Mouse (Mus musculus) intestine, embryonic 15.5 days (tissue): ENCODE data around the gene Cavin3. TPM values are rescaled to one million over a fixed set of nuclear protein-coding genes. Genes with fewer than 3 reads are reported as not detected.

Source experiments
- ATAC-seq: fragments of 200-750 bp; cut with Nextera tagmentation; 2 replicates; pipeline ENCODE4 v1.8.0; 2017; ENCODE audit warnings: moderate TSS enrichment, moderate library complexity
- H3K27ac ChIP-seq: fragments of 300-500 bp; sonication (generic); 2 replicates; pipeline ENCODE4 v1.5.1; 2015; ENCODE audit warnings: mild to moderate bottlenecking, inconsistent platforms
- H3K27me3 ChIP-seq: fragments of 300-500 bp; sonication (generic); replicated peaks from 2 replicates; pipeline ENCODE4 v1.6.1; 2015; ENCODE audit warnings: inconsistent platforms
- H3K36me3 ChIP-seq: fragments of 300-500 bp; sonication (generic); 2 replicates; pipeline ENCODE4 v1.6.1; 2015; ENCODE audit warnings: inconsistent platforms
- H3K4me1 ChIP-seq: fragments of 300-500 bp; sonication (generic); replicated peaks from 2 replicates; pipeline ENCODE4 v1.6.1; 2015; ENCODE audit warnings: inconsistent platforms
- H3K4me2 ChIP-seq: fragments of 300-500 bp; sonication (generic); replicated peaks from 2 replicates; pipeline ENCODE4 v1.6.1; 2015; ENCODE audit warnings: mild to moderate bottlenecking, inconsistent platforms
- H3K4me3 ChIP-seq: fragments of 300-500 bp; sonication (generic); replicated peaks from 2 replicates; pipeline ENCODE4 v1.5.1; 2015; ENCODE audit warnings: inconsistent platforms
- H3K9ac ChIP-seq: fragments of 300-500 bp; sonication (generic); 2 replicates; pipeline ENCODE4 v1.6.1; 2015; ENCODE audit warnings: inconsistent platforms
- H3K9me3 ChIP-seq: fragments of 300-500 bp; sonication (generic); 2 replicates; pipeline ENCODE4 v1.6.1; 2016; ENCODE audit warnings: inconsistent platforms
- WGBS: fragments of 180-500 bp; shearing (Covaris S2); methylation state at CpG from one replicate; pipeline ENCODE4 v1.1.7; 2015; 5-methylcytosine and 5-hydroxymethylcytosine counted together
- polyA plus RNA-seq: library from polyadenylated mRNA; unstranded; fragments of >200 nt; fragmentation: Nextera tagmentation; extraction: Ambion mirVana; gene quantifications from 2 replicates; pipeline ENCODE4 v1.2.1, GENCODE M21; 2015

Cavin3 gene
- polyA plus RNA-seq, 1 experiment from 2014 or later = 95.0 TPM

- Histone ChIP-seq H3K4me2 (no peak overlapping the region), H3K36me3 (no peaks in the 10 kb centered on the region), H3K27me3 (no peaks in the 10 kb centered on the region), H3K27ac (no peak overlapping the region), H3K9ac (no peak overlapping the region), H3K4me3 (no peak overlapping the region), H3K9me3 (no peaks in the 10 kb centered on the region), H3K4me1 (no peaks in the 10 kb centered on the region)
- ATAC-seq = no peak
- WGBS = 54% methylated on average over 4 of the region's 4 CpGs
Measured at GRCm38 (mm10) chr7:105507257-105507656, 25.2 kb upstream of the Cavin3 start.

- no peaks in the 10 kb centered on the region for H3K4me1 ChIP-seq
- no peak overlapping the region for H3K4me3 ChIP-seq
- no peaks in the 10 kb centered on the region for H3K9me3 ChIP-seq
- 49% methylated on average over 4 of the region's 4 CpGs for WGBS
- H3K27me3 ChIP-seq = no peaks in the 10 kb centered on the region
- ATAC-seq = no peak
- no peak overlapping the region for H3K9ac ChIP-seq
- H3K36me3 ChIP-seq = no peaks in the 10 kb centered on the region
- H3K27ac ChIP-seq = no peak overlapping the region
- H3K4me2 ChIP-seq = no peak overlapping the region
Measured at GRCm38 (mm10) chr7:105501984-105502383, 19.9 kb upstream of the Cavin3 start.

- Histone ChIP-seq H3K36me3 (no peaks in the 10 kb centered on the region), H3K4me2 (no peak overlapping the region), H3K9ac (no peak overlapping the region), H3K9me3 (no peaks in the 10 kb centered on the region), H3K4me3 (no peak overlapping the region), H3K4me1 (no peaks in the 10 kb centered on the region), H3K27ac (no peak overlapping the region), H3K27me3 (no peaks in the 10 kb centered on the region)
- ATAC-seq = no peak
- 77% methylated on average over 1 of the region's 1 CpGs for WGBS
Measured at GRCm38 (mm10) chr7:105499676-105500075, 17.6 kb upstream of the Cavin3 start.

- Histone ChIP-seq H3K4me3 (no peak overlapping the region), H3K4me2 (no peak overlapping the region), H3K9me3 (no peaks in the 10 kb centered on the region), H3K9ac (no peak overlapping the region), H3K27ac (no peak overlapping the region), H3K36me3 (no peaks in the 10 kb centered on the region), H3K27me3 (no peaks in the 10 kb centered on the region), H3K4me1 (no peaks in the 10 kb centered on the region)
- ATAC-seq = no peak
- WGBS = 47% methylated on average over 10 of the region's 10 CpGs
Measured at GRCm38 (mm10) chr7:105498854-105499492, 16.9 kb upstream of the Cavin3 start.

- Histone ChIP-seq H3K9ac (no peak overlapping the region), H3K27ac (no peak overlapping the region), H3K9me3 (no peaks in the 10 kb centered on the region), H3K4me3 (no peak overlapping the region), H3K36me3 (no peaks in the 10 kb centered on the region), H3K4me2 (no peak overlapping the region), H3K4me1 (no peaks in the 10 kb centered on the region), H3K27me3 (no peaks in the 10 kb centered on the region)
- WGBS = 80% methylated on average over 3 of the region's 3 CpGs
- no peak for ATAC-seq
Measured at GRCm38 (mm10) chr7:105497881-105498280, 15.8 kb upstream of the Cavin3 start.

- no peak overlapping the region for H3K4me2 ChIP-seq
- no peaks in the 10 kb centered on the region for H3K27me3 ChIP-seq
- no peak overlapping the region for H3K9ac ChIP-seq
- no peaks in the 10 kb centered on the region for H3K36me3 ChIP-seq
- 0 out of 2 replicates have a peak, but pooled peaks cover 4% of the 10 kb centered on the region for H3K4me1 ChIP-seq
- H3K4me3 ChIP-seq = no peak overlapping the region
- 73% methylated on average over 6 of the region's 6 CpGs for WGBS
- no peaks in the 10 kb centered on the region for H3K9me3 ChIP-seq
- H3K27ac ChIP-seq = no peak overlapping the region
- ATAC-seq = no peak
Measured at GRCm38 (mm10) chr7:105487104-105487876, 5.2 kb upstream of the Cavin3 start.

- H3K4me3 ChIP-seq = no peak overlapping the region
- H3K27me3 ChIP-seq = no peaks in the 10 kb centered on the region; the same call in 1 of the 2 replicates
- H3K27ac ChIP-seq = no peak overlapping the region
- no peaks in the 10 kb centered on the region for H3K9me3 ChIP-seq
- 51% methylated on average over 5 of the region's 5 CpGs for WGBS
- H3K9ac ChIP-seq = no peak overlapping the region
- H3K4me1 ChIP-seq = 0 out of 2 replicates have a peak, but pooled peaks cover 7% of the 10 kb centered on the region
- no peaks in the 10 kb centered on the region for H3K36me3 ChIP-seq
- H3K4me2 ChIP-seq = no peak overlapping the region
- no peak for ATAC-seq
Measured at GRCm38 (mm10) chr7:105485029-105485428, 2.9 kb upstream of the Cavin3 start.

- peak; percentile 80 for ATAC-seq
- Histone ChIP-seq H3K27me3 (no peaks in the 10 kb centered on the region; the same call in 1 of the 2 replicates), H3K9me3 (no peaks in the 10 kb centered on the region), H3K27ac (peak overlapping the region; percentile 87), H3K4me3 (peak overlapping the region; percentile 56), H3K4me2 (peak overlapping the region; percentile 93), H3K9ac (peak overlapping the region; percentile 66), H3K36me3 (no peaks in the 10 kb centered on the region), H3K4me1 (0 out of 2 replicates have a peak, but pooled peaks cover 7% of the 10 kb centered on the region)
- 31% methylated on average over 8 of the region's 8 CpGs for WGBS
Measured at GRCm38 (mm10) chr7:105482426-105482825, 326 bp upstream of the Cavin3 start.

GRCm38 (mm10) chr7:105480561-105481504, 1.3 kb downstream of the Cavin3 start:
- Histone ChIP-seq H3K9me3 (no peaks in the 10 kb centered on the region), H3K4me1 (0 out of 2 replicates have a peak, but pooled peaks cover 7% of the 10 kb centered on the region), H3K27me3 (no peaks in the 10 kb centered on the region; the same call in 1 of the 2 replicates), H3K36me3 (no peaks in the 10 kb centered on the region), H3K27ac (peak overlapping the region; percentile 87), H3K9ac (peak overlapping the region; percentile 66; the same call in 1 of the 2 replicates), H3K4me3 (peak overlapping the region; percentile 56), H3K4me2 (peak overlapping the region; percentile 93)
- ATAC-seq = peak; percentile 20
- 59% methylated on average over 23 of the region's 23 CpGs for WGBS

- Histone ChIP-seq H3K4me3 (no peak overlapping the region), H3K27ac (0 out of 2 replicates have a peak overlapping the region, but pooled peaks have one; percentile 51), H3K9ac (no peak overlapping the region), H3K4me2 (peak overlapping the region; percentile 93), H3K9me3 (no peaks in the 10 kb centered on the region), H3K27me3 (no peaks in the 10 kb centered on the region; the same call in 1 of the 2 replicates), H3K36me3 (no peaks in the 10 kb centered on the region), H3K4me1 (0 out of 2 replicates have a peak, but pooled peaks cover 7% of the 10 kb centered on the region)
- no peak for ATAC-seq
- WGBS = 62% methylated on average over 5 of the region's 5 CpGs
Measured at GRCm38 (mm10) chr7:105480081-105480480, 2.0 kb downstream of the Cavin3 start.

GRCm38 (mm10) chr7:105479232-105479631, 2.9 kb downstream of the Cavin3 start:
- no peak overlapping the region for H3K4me3 ChIP-seq
- no peak overlapping the region for H3K4me2 ChIP-seq
- no peak overlapping the region for H3K9ac ChIP-seq
- H3K27me3 ChIP-seq = no peaks in the 10 kb centered on the region; the same call in 1 of the 2 replicates
- 0 out of 2 replicates have a peak, but pooled peaks cover 7% of the 10 kb centered on the region for H3K4me1 ChIP-seq
- H3K36me3 ChIP-seq = no peaks in the 10 kb centered on the region
- 87% methylated on average over 6 of the region's 6 CpGs for WGBS
- ATAC-seq = no peak
- no peaks in the 10 kb centered on the region for H3K9me3 ChIP-seq
- no peak overlapping the region for H3K27ac ChIP-seq
